ENCODE assay signal across 8 mouse cellular contexts in the genomic region with DNA sequence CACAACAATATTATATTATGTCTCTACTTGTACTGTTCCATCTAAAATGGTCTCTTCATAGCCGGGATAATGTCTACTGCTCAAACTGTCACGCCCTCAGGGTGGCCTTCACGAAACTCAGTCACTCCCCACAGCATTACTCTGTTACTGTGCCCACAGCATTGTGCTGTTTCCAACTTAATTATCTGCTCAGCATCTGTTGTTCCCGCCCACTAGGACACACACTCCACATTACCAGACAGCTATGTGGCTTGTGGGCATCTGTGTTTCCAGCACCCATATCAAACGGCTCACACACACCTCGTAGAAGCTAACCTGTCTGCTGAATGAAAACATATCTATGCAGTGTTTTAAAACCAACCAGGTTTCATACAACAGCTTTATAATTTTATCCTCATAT. TPM values are rescaled to one million over a fixed set of nuclear protein-coding genes. Genes with fewer than 3 reads are reported as not detected.
DNase-seq lines count a peak whose midpoint lies in the region; ATAC-seq and TF ChIP-seq lines count a peak whose summit lies in the region.
"Had no signal": no experiment of that assay in that cellular context is flagged by ENCODE, and none has a peak within 500 bp of the region (broad histone marks: within the 10 kb centered on the region; RNA-seq: fewer than 3 reads in every experiment).

No protein-coding gene starts in this region.

- no peak overlapping the region for H3K9ac ChIP-seq in forebrain, postnatal 0 days

- no peaks in the 10 kb centered on the region for H3K4me1 ChIP-seq in forebrain, postnatal 0 days (ENCODE audit: insufficient read depth)
- H3K4me1 ChIP-seq: stomach, embryonic 15.5 days had no signal

- TF ChIP-seq CTCF in forebrain, postnatal 0 days (IDR thresholded peaks at IDR 0.05; ENCODE audit: low read depth) = no peak

- no peak for ATAC-seq in forebrain, postnatal 0 days
- ATAC-seq in megakaryocyte-erythroid progenitor cell, adult 5-6 weeks (replicated peaks; ENCODE audit: low FRiP score, low TSS enrichment, poor library complexity, severe bottlenecking) = peak; percentile 90
- ATAC-seq in activated CD4-positive, CD25-positive, alpha-beta regulatory T cell, adult 4 months = no peak

- no peaks in the 10 kb centered on the region for H3K9me3 ChIP-seq in forebrain, postnatal 0 days (ENCODE audit: low read length)
- H3K9me3 ChIP-seq: stomach, embryonic 15.5 days had no signal

- 25% methylated on average over 6 of the region's 6 CpGs for WGBS in forebrain, postnatal 0 days

- no peaks in the 10 kb centered on the region for H3K27me3 ChIP-seq in forebrain, postnatal 0 days (ENCODE audit: insufficient read depth, low read length)
- H3K27me3 ChIP-seq: stomach, embryonic 15.5 days had no signal

- H3K4me2 ChIP-seq in forebrain, postnatal 0 days (ENCODE audit: low read depth) = peak overlapping the region; percentile 44; the same call in 1 of the 2 replicates

- H3K36me3 ChIP-seq in forebrain, postnatal 0 days (ENCODE audit: insufficient read depth) = no peaks in the 10 kb centered on the region
- H3K36me3 ChIP-seq: stomach, embryonic 15.5 days had no signal

- no peak overlapping the region for H3K27ac ChIP-seq in forebrain, postnatal 0 days (ENCODE audit: low read depth, low read length)
- H3K27ac ChIP-seq: stomach, embryonic 15.5 days had no signal

- no peak overlapping the region for H3K4me3 ChIP-seq in forebrain, postnatal 0 days (ENCODE audit: low read depth, low read length)

- peak; percentile 38 to 66 for DNase-seq in layer of hippocampus, adult 8-10 months (ENCODE audit: low spot score in 2 of 2)
- DNase-seq in layer of hippocampus, postnatal 25 days (ENCODE audit: extremely low spot score in 1 of 2, low spot score in 1 of 2) = no peak
- DNase-seq in ZHBTc4 (ENCODE audit: low read depth, low spot score) = peak; percentile 21
- DNase-seq in forebrain, postnatal 0 days = no peak
- DNase-seq in thymus, postnatal 25 days = no peak

RNA-seq across cellular contexts. Expression of a gene that starts 13.7 kb away (rescaled TPM):
- 1 to 10 TPM; 4.2 to 5.3 (median 4.9) TPM for total RNA-seq in layer of hippocampus, adult 8-10 months (2022)
- total RNA-seq in layer of hippocampus, postnatal 25 days (2021) = 1 to 10 TPM; 3.7 TPM
- 7.1 and 9.5 TPM in 2 replicates for total RNA-seq in forebrain, postnatal 0 days (2014; rRNA removed)
- polyA plus RNA-seq in forebrain, postnatal 0 days (2015; fragmentation: Nextera tagmentation; extraction: Ambion mirVana) = 5.5 and 5.8 TPM in 2 replicates
- 6.2 and 9.8 TPM in 2 replicates for total RNA-seq in megakaryocyte-erythroid progenitor cell, adult 5-6 weeks (2014; fragmentation: Nextera tagmentation)
- total RNA-seq in megakaryocyte-erythroid progenitor cell, adult 5-6 weeks (2017) = 5.0 and 5.9 TPM in 2 replicates
- polyA plus RNA-seq in activated CD4-positive, CD25-positive, alpha-beta regulatory T cell, adult 4 months (2017; shearing (Covaris generic)) = 1 to 10 TPM; 2.3 to 3.4 TPM

RNA-seq across cellular contexts. Expression of a gene that starts 15.9 kb away (rescaled TPM):
- 10 to 100 TPM; 54.9 to 68.2 (median 63.7) TPM for total RNA-seq in layer of hippocampus, adult 8-10 months (2022)
- total RNA-seq in layer of hippocampus, postnatal 25 days (2021) = 10 to 100 TPM; 46.5 to 60.2 TPM
- 62.2 and 71.1 TPM in 2 replicates for total RNA-seq in forebrain, postnatal 0 days (2014; rRNA removed)
- 10.5 and 18.2 TPM in 2 replicates for polyA plus RNA-seq in forebrain, postnatal 0 days (2015; fragmentation: Nextera tagmentation; extraction: Ambion mirVana)
- total RNA-seq in megakaryocyte-erythroid progenitor cell, adult 5-6 weeks (2014; fragmentation: Nextera tagmentation) = 39.6 and 54.6 TPM in 2 replicates
- total RNA-seq in megakaryocyte-erythroid progenitor cell, adult 5-6 weeks (2017) = 24.3 and 29.9 TPM in 2 replicates
- polyA plus RNA-seq in activated CD4-positive, CD25-positive, alpha-beta regulatory T cell, adult 4 months (2017; shearing (Covaris generic)) = 10 to 100 TPM; 20.3 to 31.1 TPM

Comparison
In these comparisons a context has a peak if more than half of its experiments do, and no peak if none do; other contexts are left out.
1. DNase-seq: peak in layer of hippocampus, adult 8-10 months (2 of 2) and ZHBTc4 (single experiment); none in layer of hippocampus, postnatal 25 days (0 of 2), forebrain, postnatal 0 days (single experiment) and thymus, postnatal 25 days (single experiment).